Mouse (Mus musculus): ENCODE measurements around the gene Zfp846. TPM values are rescaled to one million over a fixed set of nuclear protein-coding genes. Genes with fewer than 3 reads are reported as not detected.

Gene Zfp846
- polyA plus RNA-seq, 1 experiment from 2014 or later = 9.8 TPM

GRCm38 (mm10) chr9:20638552-20638951 is 57.5 kb downstream of the Zfp846 start:
- H3K36me3 ChIP-seq = peaks cover 36% of the 10 kb centered on the region
- WGBS = 87% methylated on average over 19 of the region's 19 CpGs
- H3K27me3 ChIP-seq (replicated peaks) = no peaks in the 10 kb centered on the region
- H3K27ac ChIP-seq (replicated peaks) = no peak overlapping the region
- H3K4me1 ChIP-seq = peaks cover 25% of the 10 kb centered on the region
- no peaks in the 10 kb centered on the region for H3K9me3 ChIP-seq
- no peak for ATAC-seq (ENCODE audit: extremely low read depth, insufficient number of reproducible peaks, low FRiP score, low TSS enrichment)
- H3K9ac ChIP-seq = no peak overlapping the region
- no peak overlapping the region for H3K4me3 ChIP-seq
- no peak overlapping the region for H3K4me2 ChIP-seq

DNA sequence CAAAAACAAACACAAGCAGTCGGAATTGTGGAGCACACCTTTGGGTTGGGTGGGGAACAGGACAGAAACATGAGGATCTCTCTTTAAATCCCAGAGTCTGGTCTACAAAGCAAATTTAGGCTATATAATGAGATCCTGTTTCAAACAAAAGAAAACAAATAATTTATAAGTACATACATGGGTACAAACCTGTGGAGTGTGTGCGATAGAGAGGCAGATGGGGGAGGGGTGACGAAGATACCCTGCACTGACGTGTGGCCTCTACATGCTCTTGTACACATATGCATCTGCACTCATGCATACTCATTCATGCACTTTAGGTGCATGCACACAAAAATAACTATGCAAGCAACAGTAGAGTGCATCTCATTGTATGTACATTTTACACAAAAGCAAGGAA is 58.4 kb downstream of the Zfp846 start:
- H3K27ac ChIP-seq (replicated peaks) = no peak overlapping the region
- H3K9me3 ChIP-seq = no peaks in the 10 kb centered on the region
- no peak for ATAC-seq (ENCODE audit: extremely low read depth, insufficient number of reproducible peaks, low FRiP score, low TSS enrichment)
- H3K4me3 ChIP-seq = no peak overlapping the region
- H3K4me1 ChIP-seq = peaks cover 30% of the 10 kb centered on the region
- H3K36me3 ChIP-seq = peaks cover 36% of the 10 kb centered on the region
- no peak overlapping the region for H3K4me2 ChIP-seq
- WGBS = 85% methylated on average over 4 of the region's 4 CpGs
- no peaks in the 10 kb centered on the region for H3K27me3 ChIP-seq (replicated peaks)
- H3K9ac ChIP-seq = no peak overlapping the region

DNA sequence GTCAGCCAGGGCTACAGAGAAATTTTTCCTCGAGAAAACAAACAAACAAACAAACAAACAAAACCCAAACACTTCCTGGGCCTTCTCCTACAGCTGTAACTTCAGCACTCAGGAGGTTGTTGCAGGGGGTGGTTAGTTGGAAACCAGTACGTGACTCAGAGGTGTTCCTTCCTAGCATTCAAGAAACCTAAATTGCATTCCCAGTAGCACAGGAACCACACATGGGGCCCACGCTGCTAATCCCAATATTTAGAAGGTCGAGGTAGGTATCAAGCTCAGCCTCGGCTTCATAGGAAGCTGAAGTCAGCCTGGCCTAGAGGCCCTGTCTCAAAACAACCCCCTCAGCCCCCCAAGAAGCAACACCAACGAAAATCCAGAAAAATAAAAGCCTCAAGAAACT is 60.4 kb downstream of the Zfp846 start:
- ATAC-seq (ENCODE audit: extremely low read depth, insufficient number of reproducible peaks, low FRiP score, low TSS enrichment) = no peak
- Histone ChIP-seq H3K27me3 (replicated peaks) (no peaks in the 10 kb centered on the region), H3K4me3 (peak overlapping the region; percentile 95), H3K36me3 (peaks cover 39% of the 10 kb centered on the region), H3K27ac (replicated peaks) (peak overlapping the region; percentile 97), H3K9me3 (no peaks in the 10 kb centered on the region), H3K9ac (peak overlapping the region; percentile 98), H3K4me1 (peaks cover 41% of the 10 kb centered on the region), H3K4me2 (peak overlapping the region; percentile 100)
- 13% methylated on average over 6 of the region's 6 CpGs for WGBS

- H3K4me2 ChIP-seq = peak within 1 kb of the TSS; percentile 100
- H3K27me3 ChIP-seq (replicated peaks) = no peaks in the 10 kb centered on the region
- peaks cover 41% of the 10 kb centered on the region for H3K4me1 ChIP-seq
- H3K27ac ChIP-seq (replicated peaks) = peak within 1 kb of the TSS; percentile 97
- no peaks in the 10 kb centered on the region for H3K9me3 ChIP-seq
- peak within 1 kb of the TSS; percentile 98 for H3K9ac ChIP-seq
- H3K4me3 ChIP-seq = peak within 1 kb of the TSS; percentile 95
- peaks cover 39% of the 10 kb centered on the region for H3K36me3 ChIP-seq
- ATAC-seq (ENCODE audit: extremely low read depth, insufficient number of reproducible peaks, low FRiP score, low TSS enrichment) = peak; percentile 79
- under 1% methylated on average over 51 of the region's 51 CpGs for WGBS
These were observed 61.2 kb downstream of the Zfp846 start, which contains the start of gene Ubl5 for GRCm38 (mm10) chr9:20642101-20642895. Gene Ubl5, plus strand, starts transcription at chr9:20642878.

GRCm38 (mm10) chr9:20642896-20643466 is 61.9 kb downstream of the Zfp846 start:
- H3K4me2 ChIP-seq = peak overlapping the region; percentile 100
- peaks cover 41% of the 10 kb centered on the region for H3K4me1 ChIP-seq
- no peaks in the 10 kb centered on the region for H3K27me3 ChIP-seq (replicated peaks)
- no peaks in the 10 kb centered on the region for H3K9me3 ChIP-seq
- peak overlapping the region; percentile 97 for H3K27ac ChIP-seq (replicated peaks)
- 1% methylated on average over 30 of the region's 30 CpGs for WGBS
- peak; percentile 69 for ATAC-seq (ENCODE audit: extremely low read depth, insufficient number of reproducible peaks, low FRiP score, low TSS enrichment)
- peaks cover 39% of the 10 kb centered on the region for H3K36me3 ChIP-seq
- H3K9ac ChIP-seq = peak overlapping the region; percentile 98
- H3K4me3 ChIP-seq = peak overlapping the region; percentile 95

- Histone ChIP-seq H3K4me1 (peaks cover 36% of the 10 kb centered on the region), H3K9me3 (no peaks in the 10 kb centered on the region), H3K9ac (peak overlapping the region; percentile 98), H3K4me3 (peak overlapping the region; percentile 95), H3K27me3 (replicated peaks) (no peaks in the 10 kb centered on the region), H3K36me3 (peaks cover 39% of the 10 kb centered on the region), H3K27ac (replicated peaks) (peak overlapping the region; percentile 97), H3K4me2 (peak overlapping the region; percentile 100)
- ATAC-seq (ENCODE audit: extremely low read depth, insufficient number of reproducible peaks, low FRiP score, low TSS enrichment) = no peak
- 5% methylated on average over 13 of the region's 13 CpGs for WGBS
These were observed 62.7 kb downstream of the Zfp846 start for GRCm38 (mm10) chr9:20643781-20644180.

DNA sequence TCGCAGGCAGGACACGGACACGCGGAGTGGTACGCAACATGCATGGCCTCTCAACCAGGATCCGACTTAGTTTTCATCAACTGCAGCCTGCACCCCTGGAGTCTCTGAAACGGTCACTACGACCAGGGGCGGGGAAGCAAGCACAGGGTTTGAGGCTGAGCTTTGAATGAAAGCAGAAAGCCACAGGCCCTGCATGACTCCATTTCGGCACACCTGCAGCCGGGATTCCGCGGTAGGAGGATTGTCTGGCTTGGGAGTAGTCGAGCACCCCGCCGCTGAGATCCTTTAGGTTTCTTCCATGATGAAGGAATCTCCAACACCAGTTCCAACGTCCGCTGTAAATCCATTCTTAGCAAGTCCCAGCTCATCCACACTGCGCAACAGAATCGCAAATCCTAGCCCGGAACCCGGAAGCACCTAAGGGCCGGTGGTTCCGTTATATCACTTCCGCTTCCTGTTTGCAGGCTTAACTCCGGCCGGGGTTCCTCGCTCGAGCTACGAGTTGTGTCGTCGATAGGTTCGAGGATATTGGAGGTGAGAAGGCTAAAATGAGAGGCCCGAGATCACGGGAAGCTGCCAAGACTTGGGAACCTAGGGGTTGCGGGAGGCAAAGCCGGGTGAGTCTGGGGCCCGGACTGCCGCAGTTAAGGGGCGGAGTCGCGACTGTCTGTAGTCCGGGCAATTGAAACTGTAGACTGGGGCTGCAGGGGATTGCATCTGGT is 63.4 kb downstream of the Zfp846 start, which contains the start of gene Fbxl12:
Gene Fbxl12 (minus strand): TSS at position 408 of the 722 bp plus-strand sequence.
- Histone ChIP-seq H3K9ac (peak within 1 kb of the TSS; percentile 98), H3K27ac (replicated peaks) (peak within 1 kb of the TSS; percentile 97), H3K4me3 (peak within 1 kb of the TSS; percentile 95), H3K36me3 (peaks cover 39% of the 10 kb centered on the region), H3K4me1 (peaks cover 35% of the 10 kb centered on the region), H3K4me2 (peak within 1 kb of the TSS; percentile 100), H3K27me3 (replicated peaks) (no peaks in the 10 kb centered on the region), H3K9me3 (no peaks in the 10 kb centered on the region)
- WGBS = 1% methylated on average over 43 of the region's 43 CpGs
- ATAC-seq (ENCODE audit: extremely low read depth, insufficient number of reproducible peaks, low FRiP score, low TSS enrichment) = no peak

DNA sequence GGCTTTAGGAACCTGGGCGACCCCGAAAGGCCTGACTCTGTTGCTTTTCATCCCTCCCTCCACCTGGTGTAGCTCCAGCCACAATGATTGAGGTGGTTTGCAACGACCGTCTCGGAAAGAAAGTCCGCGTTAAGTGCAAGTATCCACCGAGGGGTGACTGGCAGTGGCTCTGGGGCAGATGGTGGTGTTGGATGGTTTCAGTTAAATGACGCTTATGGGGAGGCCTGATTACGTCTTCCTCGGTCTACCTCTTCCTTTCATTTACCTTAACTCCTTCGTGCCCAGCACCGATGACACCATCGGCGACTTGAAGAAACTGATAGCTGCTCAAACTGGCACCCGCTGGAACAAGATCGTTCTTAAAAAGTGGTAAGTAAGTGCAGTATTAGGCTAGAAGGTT is 64.0 kb downstream of the Zfp846 start:
- no peaks in the 10 kb centered on the region for H3K9me3 ChIP-seq
- H3K4me1 ChIP-seq = peaks cover 32% of the 10 kb centered on the region
- H3K27ac ChIP-seq (replicated peaks) = peak overlapping the region; percentile 97
- H3K36me3 ChIP-seq = peaks cover 40% of the 10 kb centered on the region
- H3K4me3 ChIP-seq = peak overlapping the region; percentile 95
- 3% methylated on average over 17 of the region's 17 CpGs for WGBS
- H3K9ac ChIP-seq = peak overlapping the region; percentile 98
- H3K4me2 ChIP-seq = peak overlapping the region; percentile 100
- H3K27me3 ChIP-seq (replicated peaks) = no peaks in the 10 kb centered on the region
- ATAC-seq (ENCODE audit: extremely low read depth, insufficient number of reproducible peaks, low FRiP score, low TSS enrichment) = no peak

DNA sequence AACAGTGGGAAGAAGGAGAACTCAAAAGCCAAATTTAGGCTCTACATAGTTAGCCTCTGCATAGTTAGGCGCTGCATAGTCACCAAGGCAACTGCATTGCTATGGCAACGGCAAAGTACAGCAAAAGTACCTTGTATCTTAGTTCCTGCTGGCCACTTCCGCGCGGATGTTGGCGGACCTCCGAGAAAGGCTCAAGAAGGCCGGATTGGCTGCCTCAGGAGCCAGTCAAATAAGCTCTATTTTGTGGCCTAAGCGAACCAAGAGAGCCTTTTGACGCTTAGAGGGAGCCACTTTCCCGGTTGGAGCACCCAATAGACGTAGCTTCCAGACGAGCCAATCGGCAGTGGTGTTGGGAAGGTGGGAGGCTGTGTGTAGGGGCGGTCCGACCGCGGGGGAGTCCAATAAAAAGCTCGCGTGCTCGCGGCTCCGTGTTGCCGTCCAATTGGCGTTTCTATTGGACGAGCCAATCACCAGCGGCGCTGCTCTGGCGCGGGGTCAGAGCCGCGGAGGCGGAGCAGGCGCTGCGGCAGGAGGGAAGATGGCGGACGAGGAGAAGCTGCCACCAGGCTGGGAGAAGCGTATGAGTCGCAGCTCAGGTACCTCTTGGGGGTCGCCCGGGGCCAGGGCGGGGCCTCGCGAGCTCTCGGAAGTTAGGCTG is 70.6 kb downstream of the Zfp846 start, which contains the start of gene Pin1:
Gene Pin1 (plus strand): TSS at position 494 of the 658 bp plus-strand sequence.
- peak within 1 kb of the TSS; percentile 97 for H3K4me3 ChIP-seq
- H3K9ac ChIP-seq = peak within 1 kb of the TSS; percentile 95
- H3K36me3 ChIP-seq = peaks cover 61% of the 10 kb centered on the region
- H3K9me3 ChIP-seq = no peaks in the 10 kb centered on the region
- H3K4me1 ChIP-seq = peaks cover 37% of the 10 kb centered on the region
- H3K27me3 ChIP-seq (replicated peaks) = no peaks in the 10 kb centered on the region
- WGBS = under 1% methylated on average over 45 of the region's 45 CpGs
- H3K4me2 ChIP-seq = peak within 1 kb of the TSS; percentile 90
- H3K27ac ChIP-seq (replicated peaks) = peak within 1 kb of the TSS; percentile 57
- peak; percentile 98 for ATAC-seq (ENCODE audit: extremely low read depth, insufficient number of reproducible peaks, low FRiP score, low TSS enrichment)

DNA sequence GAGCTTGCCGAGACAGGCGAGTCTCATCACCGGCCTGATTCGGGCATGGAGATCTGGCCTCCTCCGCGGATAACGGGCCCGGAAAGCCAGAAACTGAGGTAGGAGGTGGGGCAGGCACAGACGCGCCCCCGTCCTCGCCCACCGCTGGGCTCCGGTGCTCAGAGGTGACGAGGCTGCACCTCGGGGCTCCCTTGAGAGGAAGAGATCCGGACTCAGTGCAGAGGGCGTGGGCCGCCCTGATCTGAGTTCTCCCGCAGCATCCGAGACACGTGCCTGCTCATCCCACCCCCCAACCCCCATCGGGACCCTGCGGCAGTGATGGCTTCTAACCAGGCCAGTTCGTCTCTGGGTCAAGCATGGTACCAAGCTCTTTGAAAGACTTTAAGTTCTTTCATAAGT is 71.2 kb downstream of the Zfp846 start:
- Histone ChIP-seq H3K9ac (peak overlapping the region; percentile 95), H3K9me3 (no peaks in the 10 kb centered on the region), H3K4me1 (peaks cover 43% of the 10 kb centered on the region), H3K36me3 (peaks cover 61% of the 10 kb centered on the region), H3K4me2 (peak overlapping the region; percentile 90), H3K27me3 (replicated peaks) (no peaks in the 10 kb centered on the region), H3K4me3 (peak overlapping the region; percentile 97), H3K27ac (replicated peaks) (peak overlapping the region; percentile 42)
- peak; percentile 21 for ATAC-seq (ENCODE audit: extremely low read depth, insufficient number of reproducible peaks, low FRiP score, low TSS enrichment)
- WGBS = under 1% methylated on average over 25 of the region's 25 CpGs

DNA sequence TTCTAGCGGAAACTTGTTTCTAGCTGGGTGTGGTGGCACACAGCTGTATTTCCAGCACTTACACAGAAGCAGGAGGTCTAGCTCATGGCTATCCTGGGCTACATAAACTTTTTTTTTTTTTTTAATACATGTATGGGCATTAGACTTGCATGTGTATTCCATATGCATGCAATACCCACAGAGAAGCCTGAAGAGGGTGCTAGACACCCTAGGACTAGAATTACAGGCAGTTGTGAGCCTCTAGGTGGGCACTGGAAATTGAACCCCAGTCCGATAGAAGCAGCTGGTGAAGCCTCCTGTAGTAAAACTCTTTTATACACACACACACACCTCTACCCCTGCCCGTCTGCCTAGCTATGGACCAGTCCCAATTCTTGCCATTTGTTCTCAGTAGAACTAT is 72.8 kb downstream of the Zfp846 start:
- H3K4me2 ChIP-seq = peak overlapping the region; percentile 90

More for the DNA sequence above, 72.8 kb downstream of the Zfp846 start:
- peaks cover 62% of the 10 kb centered on the region for H3K36me3 ChIP-seq
- no peak for ATAC-seq (ENCODE audit: extremely low read depth, insufficient number of reproducible peaks, low FRiP score, low TSS enrichment)
- no peaks in the 10 kb centered on the region for H3K27me3 ChIP-seq (replicated peaks)
- H3K4me1 ChIP-seq = peaks cover 54% of the 10 kb centered on the region
- no peaks in the 10 kb centered on the region for H3K9me3 ChIP-seq
- H3K27ac ChIP-seq (replicated peaks) = no peak overlapping the region
- no peak overlapping the region; the same call in 1 of the 2 replicates for H3K9ac ChIP-seq
- 91% methylated on average over 3 of the region's 3 CpGs for WGBS
- H3K4me3 ChIP-seq = no peak overlapping the region

Data from heart, embryonic 13.5 days (tissue).